Mouse (Mus musculus) kidney, adult 2 months (tissue): ENCODE measurements around the gene Fzd10.

Experiments used
- CTCF ChIP-seq: fragments of 200-500 bp; conservative IDR thresholded peaks from 2 replicates; pipeline ENCODE4 v1.5.1; 2011; ENCODE audit warnings: low read depth, mild to moderate bottlenecking, control low read depth, low read length, moderate library complexity, mixed read lengths; ENCODE audit not compliant: insufficient read depth, insufficient read length
- POLR2A ChIP-seq: fragments of 200-500 bp; IDR thresholded peaks from one replicate; pipeline ENCODE4 v1.6.1; 2011; ENCODE audit warnings: low read depth, low read length, control low read depth

DNA sequence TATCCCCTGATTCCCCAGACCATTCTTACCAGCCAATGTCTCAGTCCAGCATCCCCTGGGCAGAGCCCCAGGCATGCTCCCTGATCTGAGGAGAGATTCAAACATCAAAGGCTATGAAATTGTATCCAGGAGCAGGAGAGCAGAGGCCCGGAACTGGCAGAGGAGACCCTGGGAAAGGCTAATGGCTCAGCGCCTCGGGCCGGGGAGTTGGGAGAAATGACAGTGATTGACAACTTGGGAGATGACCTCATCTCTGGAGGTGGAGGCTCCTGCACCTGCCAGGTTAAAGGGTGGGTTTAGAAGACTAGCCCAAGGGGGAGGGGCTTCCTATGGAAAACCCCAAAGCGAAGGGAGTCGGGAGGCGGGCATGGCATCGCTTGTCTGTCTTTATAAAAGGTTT is 45.1 kb downstream of the Fzd10 start:
- no peak for TF ChIP-seq POLR2A
- no peak for TF ChIP-seq CTCF
